Mouse (Mus musculus) heart, embryonic 13.5 days (tissue): ENCODE results near the gene Gm10490. TPM values are rescaled to one million over a fixed set of nuclear protein-coding genes. Genes with fewer than 3 reads are reported as not detected.
A peak's percentile ranks its signal among the peaks of the same experiment; 100 is the strongest.
"Not testable (repeated sequence)": the region's sequence is repeated elsewhere in the genome, so short reads cannot be mapped to it uniquely, and the experiment has no call there.

Experiments used
- ATAC-seq: fragments of 200-750 bp; cut with Nextera tagmentation; 2 replicates; pipeline ENCODE4 v1.8.0; 2017; ENCODE audit warnings: moderate TSS enrichment; ENCODE audit not compliant: insufficient number of reproducible peaks, low FRiP score, low TSS enrichment; ENCODE audit errors: extremely low read depth
- H3K27ac ChIP-seq: fragments of 300-500 bp; sonication (generic); replicated peaks from 2 replicates; pipeline ENCODE4 v1.5.1; 2015; ENCODE audit warnings: moderate library complexity, mild to moderate bottlenecking, inconsistent platforms
- H3K27me3 ChIP-seq: fragments of 300-500 bp; sonication (generic); replicated peaks from 2 replicates; pipeline ENCODE4 v1.6.1; 2015; ENCODE audit warnings: mild to moderate bottlenecking, inconsistent platforms
- H3K36me3 ChIP-seq: fragments of 300-500 bp; sonication (generic); 2 replicates; pipeline ENCODE4 v1.6.1; 2015; ENCODE audit warnings: mild to moderate bottlenecking, inconsistent platforms
- H3K4me1 ChIP-seq: fragments of 300-500 bp; sonication (generic); 2 replicates; pipeline ENCODE4 v1.6.1; 2015; ENCODE audit warnings: inconsistent platforms
- H3K4me2 ChIP-seq: fragments of 300-500 bp; sonication (generic); 2 replicates; pipeline ENCODE4 v1.6.1; 2015; ENCODE audit warnings: inconsistent platforms, mild to moderate bottlenecking, moderate library complexity
- H3K4me3 ChIP-seq: fragments of 300-500 bp; sonication (generic); 2 replicates; pipeline ENCODE4 v1.5.1; 2015; ENCODE audit warnings: moderate library complexity, mild to moderate bottlenecking, inconsistent platforms
- H3K9ac ChIP-seq: fragments of 300-500 bp; sonication (generic); 2 replicates; pipeline ENCODE4 v1.6.1; 2015; ENCODE audit warnings: inconsistent platforms, mild to moderate bottlenecking, moderate library complexity
- H3K9me3 ChIP-seq: fragments of 300-500 bp; sonication (generic); 2 replicates; pipeline ENCODE4 v1.6.1; 2016; ENCODE audit warnings: inconsistent platforms
- WGBS: fragments of 180-500 bp; shearing (Covaris S2); methylation state at CpG from one replicate; pipeline ENCODE4 v1.1.7; 2015; ENCODE audit warnings: mixed read lengths; 5-methylcytosine and 5-hydroxymethylcytosine counted together
- polyA plus RNA-seq: library from polyadenylated mRNA; unstranded; fragments of >200 nt; fragmentation: Nextera tagmentation; extraction: Ambion mirVana; gene quantifications from 2 replicates; pipeline ENCODE4 v1.2.1, GENCODE M21; 2015

Gm10490 gene
- not detected in 2 replicates for polyA plus RNA-seq

DNA sequence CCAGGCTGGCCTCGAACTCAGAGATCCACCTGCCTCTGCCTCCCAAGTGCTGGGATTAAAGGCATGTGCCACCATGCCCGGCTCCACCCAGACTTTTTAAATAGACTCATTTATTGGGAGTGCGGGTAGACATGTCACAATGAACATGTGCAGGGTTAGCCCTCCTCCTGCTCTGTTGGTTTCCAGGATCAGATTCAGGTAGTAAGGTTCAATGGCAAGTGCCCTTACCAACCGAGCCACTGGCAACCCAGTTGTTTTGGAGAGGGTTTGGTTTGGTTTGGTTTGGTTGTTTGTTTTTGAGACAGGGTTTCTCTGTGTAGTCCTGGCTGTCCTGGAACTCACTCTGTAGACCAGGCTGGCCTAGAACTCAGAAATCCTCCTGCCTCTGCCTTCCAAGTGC, at the start of gene Gm10490:
Gene Gm10490 (plus strand): TSS at position 301 of the 400 bp plus-strand sequence.
- ATAC-seq, H3K27ac ChIP-seq, H3K4me2 ChIP-seq, H3K9ac ChIP-seq, H3K9me3 ChIP-seq, H3K4me3 ChIP-seq, H3K4me1 ChIP-seq, H3K27me3 ChIP-seq: not testable (repeated sequence)
- WGBS = 78% methylated on average over 4 of the region's 4 CpGs
- peaks cover 12% of the 10 kb centered on the region for H3K36me3 ChIP-seq

- Histone ChIP-seq H3K36me3 (peaks cover 11% of the 10 kb centered on the region), H3K4me3 (no peak overlapping the region), H3K4me1 (0 out of 2 replicates have a peak, but pooled peaks cover 9% of the 10 kb centered on the region), H3K27me3 (no peaks in the 10 kb centered on the region), H3K27ac (no peak overlapping the region), H3K9ac (no peak overlapping the region), H3K4me2 (no peak overlapping the region), H3K9me3 (no peaks in the 10 kb centered on the region)
- no peak for ATAC-seq
- 81% methylated on average over 1 of the region's 1 CpGs for WGBS
Observed at GRCm38 (mm10) chrX:7863181-7863580, 46.2 kb upstream of the Gm10490 start.

GRCm38 (mm10) chrX:7864551-7864950, 44.8 kb upstream of the Gm10490 start:
- no peak overlapping the region for H3K4me2 ChIP-seq
- no peak for ATAC-seq
- 0 out of 2 replicates have a peak, but pooled peaks cover 9% of the 10 kb centered on the region for H3K4me1 ChIP-seq
- H3K27ac ChIP-seq = no peak overlapping the region
- H3K9ac ChIP-seq = no peak overlapping the region
- no peaks in the 10 kb centered on the region for H3K27me3 ChIP-seq
- 78% methylated on average over 3 of the region's 3 CpGs for WGBS
- no peaks in the 10 kb centered on the region for H3K9me3 ChIP-seq
- no peak overlapping the region for H3K4me3 ChIP-seq
- peaks cover 11% of the 10 kb centered on the region for H3K36me3 ChIP-seq

- Histone ChIP-seq H3K4me3 (no peak overlapping the region), H3K4me2 (no peak overlapping the region), H3K36me3 (peaks cover 11% of the 10 kb centered on the region), H3K27ac (no peak overlapping the region), H3K27me3 (no peaks in the 10 kb centered on the region), H3K9ac (no peak overlapping the region), H3K4me1 (0 out of 2 replicates have a peak, but pooled peaks cover 9% of the 10 kb centered on the region), H3K9me3 (no peaks in the 10 kb centered on the region)
- no peak for ATAC-seq
- WGBS = 53% methylated on average over 2 of the region's 2 CpGs
Observed at GRCm38 (mm10) chrX:7865343-7865742, 44.0 kb upstream of the Gm10490 start.

DNA sequence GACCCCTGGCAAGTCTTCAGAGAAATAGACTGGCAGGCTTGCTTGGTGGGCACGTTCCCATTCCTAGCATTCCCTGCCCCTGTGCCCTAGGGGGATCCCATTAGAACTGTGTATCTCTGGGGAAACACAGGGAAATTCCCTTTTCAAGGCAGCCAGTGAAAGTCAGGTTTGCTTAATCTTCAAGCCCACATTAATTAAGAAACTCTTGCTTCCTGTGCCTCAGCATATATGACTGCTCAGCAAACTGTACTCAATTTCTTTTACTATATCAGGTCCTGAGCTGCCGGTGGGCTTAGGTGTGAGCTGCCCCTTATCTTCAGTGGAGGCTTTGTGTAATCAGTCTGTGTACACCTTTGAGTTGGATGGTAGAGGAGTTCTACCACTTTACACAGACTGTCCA, 43.6 kb upstream of the Gm10490 start:
- no peak for ATAC-seq
- Histone ChIP-seq H3K27me3 (no peaks in the 10 kb centered on the region), H3K27ac (no peak overlapping the region), H3K4me1 (0 out of 2 replicates have a peak, but pooled peaks cover 9% of the 10 kb centered on the region), H3K36me3 (peaks cover 11% of the 10 kb centered on the region), H3K9me3 (no peaks in the 10 kb centered on the region), H3K9ac (no peak overlapping the region), H3K4me3 (no peak overlapping the region), H3K4me2 (no peak overlapping the region)
- WGBS = 48% methylated on average over 2 of the region's 2 CpGs

DNA sequence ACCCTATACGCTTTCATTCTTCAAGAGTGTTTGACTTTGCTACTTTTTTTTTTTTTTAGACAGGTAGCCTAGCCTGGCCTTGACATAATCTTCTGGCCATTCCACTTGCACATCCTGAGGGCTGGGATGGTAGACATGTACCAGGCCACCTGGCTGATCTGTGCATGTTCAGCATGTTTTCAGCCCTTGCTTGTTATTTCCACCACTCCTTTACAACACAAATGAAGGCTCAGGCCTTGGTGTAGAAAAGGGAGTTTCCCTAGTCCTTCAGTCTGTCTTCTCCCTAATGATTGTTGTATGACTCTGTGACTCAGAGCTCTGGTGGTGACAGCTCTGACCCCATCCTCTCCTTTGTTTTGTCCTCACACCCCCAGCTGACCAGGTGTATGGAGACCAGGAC, 42.2 kb upstream of the Gm10490 start:
- Histone ChIP-seq H3K27ac (no peak overlapping the region), H3K4me2 (no peak overlapping the region), H3K36me3 (peaks cover 20% of the 10 kb centered on the region), H3K4me3 (no peak overlapping the region), H3K9me3 (no peaks in the 10 kb centered on the region), H3K27me3 (no peaks in the 10 kb centered on the region), H3K9ac (no peak overlapping the region), H3K4me1 (0 out of 2 replicates have a peak, but pooled peaks cover 9% of the 10 kb centered on the region)
- 89% methylated on average over 1 of the region's 1 CpGs for WGBS
- no peak for ATAC-seq

DNA sequence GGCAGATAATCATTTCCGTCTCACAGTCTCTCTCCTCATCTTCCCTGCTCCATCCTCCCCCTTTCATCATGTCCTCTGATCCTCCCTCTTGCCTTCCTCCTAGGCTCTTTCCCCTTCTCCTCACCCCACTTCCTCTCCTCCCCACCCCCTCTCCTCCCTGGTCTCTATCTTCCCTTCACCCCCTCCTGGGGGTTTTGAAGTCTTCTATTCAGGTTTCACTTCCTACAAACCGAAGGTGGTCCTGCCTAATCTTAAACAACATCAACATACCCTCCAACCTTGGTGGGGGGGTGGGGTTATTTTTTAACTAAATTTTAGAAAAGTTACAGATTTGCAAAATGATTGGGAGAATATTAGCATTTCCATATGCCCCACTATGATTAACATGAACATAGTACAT, 40.8 kb upstream of the Gm10490 start:
- 52% methylated on average over 2 of the region's 2 CpGs for WGBS
- Histone ChIP-seq H3K27ac (no peak overlapping the region), H3K36me3 (peaks cover 30% of the 10 kb centered on the region), H3K4me3 (no peak overlapping the region), H3K4me2 (no peak overlapping the region), H3K9ac (no peak overlapping the region), H3K4me1 (0 out of 2 replicates have a peak, but pooled peaks cover 9% of the 10 kb centered on the region), H3K9me3 (no peaks in the 10 kb centered on the region), H3K27me3 (no peaks in the 10 kb centered on the region)
- ATAC-seq = no peak

DNA sequence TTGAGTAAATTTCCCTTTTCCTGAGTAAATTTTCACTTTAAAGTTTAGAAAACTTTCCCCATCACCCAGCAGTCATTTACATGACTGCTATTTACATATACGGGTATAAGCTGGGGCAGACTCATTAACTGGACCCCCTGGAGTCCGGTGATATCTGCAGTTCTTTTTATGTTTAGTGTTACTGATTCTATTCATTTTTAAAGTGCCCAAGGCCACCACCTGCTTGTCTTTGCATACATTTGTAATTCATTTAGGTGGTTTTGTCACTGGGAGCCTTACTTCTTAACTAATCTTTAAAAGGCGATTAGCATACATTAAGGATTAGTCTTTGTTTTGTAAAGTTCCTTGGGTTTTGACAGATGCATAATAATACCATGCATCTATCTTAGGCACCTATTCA, 39.5 kb upstream of the Gm10490 start:
- ATAC-seq = no peak
- no peak overlapping the region for H3K4me3 ChIP-seq
- H3K27me3 ChIP-seq = no peaks in the 10 kb centered on the region
- no peaks in the 10 kb centered on the region for H3K9me3 ChIP-seq
- 0 out of 2 replicates have a peak, but pooled peaks cover 9% of the 10 kb centered on the region for H3K4me1 ChIP-seq
- WGBS = 41% methylated on average over 3 of the region's 3 CpGs
- H3K36me3 ChIP-seq = peaks cover 42% of the 10 kb centered on the region
- H3K9ac ChIP-seq = no peak overlapping the region
- H3K27ac ChIP-seq = no peak overlapping the region
- H3K4me2 ChIP-seq = no peak overlapping the region

DNA sequence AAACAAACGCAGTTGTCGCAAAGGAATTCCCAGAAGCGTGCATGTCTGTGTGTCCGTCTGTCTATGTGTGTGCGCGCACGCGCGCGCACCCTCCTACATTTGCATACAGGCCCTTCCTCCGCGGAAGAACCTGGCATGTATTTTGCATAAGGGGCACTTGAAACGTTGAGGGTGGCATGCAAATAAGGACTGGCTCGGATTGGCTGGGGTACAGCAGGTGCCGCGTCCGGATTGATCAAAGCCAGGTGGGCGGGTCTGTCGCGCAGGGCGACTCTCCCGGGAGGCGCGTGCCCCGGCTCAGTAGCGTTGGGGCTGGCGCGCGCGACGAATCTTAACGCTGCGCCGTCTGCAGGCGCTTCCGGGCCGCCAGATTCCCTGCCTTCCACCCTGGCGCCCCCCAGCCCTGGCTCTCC, 31.3 kb upstream of the Gm10490 start, which contains the start of gene Pim2:
Gene Pim2 (plus strand): TSS at position 256 of the 413 bp plus-strand sequence.
- Histone ChIP-seq H3K27ac (no peak within 1 kb of the TSS), H3K9ac (peak within 1 kb of the TSS; percentile 75), H3K27me3 (no peaks in the 10 kb centered on the region), H3K36me3 (peaks cover 28% of the 10 kb centered on the region), H3K4me3 (peak within 1 kb of the TSS; percentile 54), H3K9me3 (no peaks in the 10 kb centered on the region), H3K4me2 (peak within 1 kb of the TSS; percentile 81), H3K4me1 (peaks cover 13% of the 10 kb centered on the region; the same call in 1 of the 2 replicates)
- ATAC-seq = peak; percentile 44; the same call in 1 of the 2 replicates
- 6% methylated on average over 37 of the region's 38 CpGs for WGBS

DNA sequence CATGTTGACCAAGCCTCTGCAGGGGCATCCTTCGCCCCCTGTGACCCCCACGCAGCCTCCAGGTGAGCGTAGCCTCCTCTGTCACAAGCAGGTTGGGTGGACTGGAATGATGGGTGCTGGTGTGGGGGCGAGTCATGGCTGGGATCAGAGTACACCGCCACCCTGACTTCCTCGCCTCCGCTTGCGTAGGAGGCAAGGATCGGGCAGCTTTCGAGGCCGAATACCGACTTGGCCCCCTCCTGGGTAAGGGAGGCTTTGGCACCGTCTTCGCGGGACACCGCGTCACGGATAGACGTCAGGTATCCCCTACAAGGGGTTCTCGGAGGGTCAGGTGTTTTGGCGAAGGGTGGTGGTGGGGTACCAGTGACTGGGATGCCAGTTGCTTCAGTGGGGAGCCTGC, 30.8 kb upstream of the Gm10490 start:
- H3K36me3 ChIP-seq = peaks cover 24% of the 10 kb centered on the region
- peak overlapping the region; percentile 54 for H3K4me3 ChIP-seq
- 0 out of 2 replicates have a peak, but pooled peaks have one; percentile 51 for ATAC-seq
- peaks cover 13% of the 10 kb centered on the region; the same call in 1 of the 2 replicates for H3K4me1 ChIP-seq
- H3K9me3 ChIP-seq = no peaks in the 10 kb centered on the region
- H3K27me3 ChIP-seq = no peaks in the 10 kb centered on the region
- peak overlapping the region; percentile 75 for H3K9ac ChIP-seq
- WGBS = 13% methylated on average over 21 of the region's 21 CpGs
- H3K4me2 ChIP-seq = peak overlapping the region; percentile 81
- H3K27ac ChIP-seq = no peak overlapping the region

DNA sequence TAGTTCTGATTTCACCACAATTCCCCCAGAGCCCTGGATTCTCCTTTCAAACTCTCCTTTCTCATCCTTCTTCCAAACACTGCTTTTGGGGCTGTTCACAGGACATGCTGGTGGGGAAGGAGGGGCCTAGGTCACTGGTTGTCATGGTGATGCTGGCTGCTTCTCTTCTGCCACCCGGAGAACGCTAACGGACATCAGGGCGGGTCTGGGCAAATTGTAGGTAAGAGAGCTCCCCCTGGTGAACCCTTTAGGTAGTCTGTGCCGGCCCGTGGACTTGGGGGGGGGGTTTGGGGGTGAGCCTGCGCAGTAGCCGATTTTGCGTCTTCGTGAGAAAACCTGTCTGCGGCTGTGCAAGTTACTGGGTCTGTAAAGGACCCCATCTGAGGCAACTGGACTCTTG, 29.5 kb upstream of the Gm10490 start:
- peaks cover 12% of the 10 kb centered on the region; the same call in 1 of the 2 replicates for H3K36me3 ChIP-seq
- 0 out of 2 replicates have a peak overlapping the region, but pooled peaks have one; percentile 19 for H3K9ac ChIP-seq
- H3K4me1 ChIP-seq = peaks cover 15% of the 10 kb centered on the region
- H3K27me3 ChIP-seq = no peaks in the 10 kb centered on the region
- no peak for ATAC-seq
- peak overlapping the region; percentile 23; the same call in 1 of the 2 replicates for H3K4me3 ChIP-seq
- no peaks in the 10 kb centered on the region for H3K9me3 ChIP-seq
- H3K4me2 ChIP-seq = peak overlapping the region; percentile 81
- 5% methylated on average over 11 of the region's 11 CpGs for WGBS
- no peak overlapping the region for H3K27ac ChIP-seq
